Mouse (Mus musculus) liver, embryonic 13.5 days (tissue): ENCODE results near the gene Borcs5. TPM values are rescaled to one million over a fixed set of nuclear protein-coding genes. Genes with fewer than 3 reads are reported as not detected.

Experiments used
- ATAC-seq: fragments of 200-750 bp; cut with Nextera tagmentation; 2 replicates; pipeline ENCODE4 v1.8.0; 2017; ENCODE audit warnings: low read depth, mild to moderate bottlenecking, moderate number of reproducible peaks, moderate library complexity
- DNase-seq: peaks from one replicate; pipeline ENCODE4 v3.0.0; 2022
- H3K27ac ChIP-seq: fragments of 300-500 bp; sonication (generic); 2 replicates; pipeline ENCODE4 v1.5.1; 2015; ENCODE audit warnings: moderate library complexity, mild to moderate bottlenecking, inconsistent platforms
- H3K27me3 ChIP-seq: fragments of 300-500 bp; sonication (generic); 2 replicates; pipeline ENCODE4 v1.6.1; 2015; ENCODE audit warnings: mild to moderate bottlenecking, inconsistent platforms
- H3K36me3 ChIP-seq: fragments of 300-500 bp; sonication (generic); 2 replicates; pipeline ENCODE4 v1.6.1; 2015; ENCODE audit warnings: mild to moderate bottlenecking, inconsistent platforms
- H3K4me1 ChIP-seq: fragments of 300-500 bp; sonication (generic); replicated peaks from 2 replicates; pipeline ENCODE4 v1.6.1; 2015; ENCODE audit warnings: inconsistent platforms
- H3K4me2 ChIP-seq: fragments of 300-500 bp; sonication (generic); 2 replicates; pipeline ENCODE4 v1.6.1; 2015; ENCODE audit warnings: inconsistent platforms, mild to moderate bottlenecking, moderate library complexity
- H3K4me3 ChIP-seq: fragments of 300-500 bp; sonication (generic); replicated peaks from 2 replicates; pipeline ENCODE4 v1.5.1; 2015; ENCODE audit warnings: mild to moderate bottlenecking, inconsistent platforms
- H3K9ac ChIP-seq: fragments of 300-500 bp; sonication (generic); 2 replicates; pipeline ENCODE4 v1.6.1; 2015; ENCODE audit warnings: mild to moderate bottlenecking, inconsistent platforms
- H3K9me3 ChIP-seq: fragments of 300-500 bp; sonication (generic); replicated peaks from 2 replicates; pipeline ENCODE4 v1.6.1; 2016; ENCODE audit warnings: inconsistent platforms
- WGBS: fragments of 180-500 bp; shearing (Covaris S2); methylation state at CpG from one replicate; pipeline ENCODE4 v1.1.7; 2015; ENCODE audit not compliant: insufficient replicate concordance; 5-methylcytosine and 5-hydroxymethylcytosine counted together
- polyA plus RNA-seq: library from polyadenylated mRNA; unstranded; fragments of >200 nt; fragmentation: Nextera tagmentation; extraction: Ambion mirVana; gene quantifications from 2 replicates; pipeline ENCODE4 v1.2.1, GENCODE M21; 2015

Borcs5 gene
- polyA plus RNA-seq, 1 experiment from 2014 or later: 11.9 TPM

DNA sequence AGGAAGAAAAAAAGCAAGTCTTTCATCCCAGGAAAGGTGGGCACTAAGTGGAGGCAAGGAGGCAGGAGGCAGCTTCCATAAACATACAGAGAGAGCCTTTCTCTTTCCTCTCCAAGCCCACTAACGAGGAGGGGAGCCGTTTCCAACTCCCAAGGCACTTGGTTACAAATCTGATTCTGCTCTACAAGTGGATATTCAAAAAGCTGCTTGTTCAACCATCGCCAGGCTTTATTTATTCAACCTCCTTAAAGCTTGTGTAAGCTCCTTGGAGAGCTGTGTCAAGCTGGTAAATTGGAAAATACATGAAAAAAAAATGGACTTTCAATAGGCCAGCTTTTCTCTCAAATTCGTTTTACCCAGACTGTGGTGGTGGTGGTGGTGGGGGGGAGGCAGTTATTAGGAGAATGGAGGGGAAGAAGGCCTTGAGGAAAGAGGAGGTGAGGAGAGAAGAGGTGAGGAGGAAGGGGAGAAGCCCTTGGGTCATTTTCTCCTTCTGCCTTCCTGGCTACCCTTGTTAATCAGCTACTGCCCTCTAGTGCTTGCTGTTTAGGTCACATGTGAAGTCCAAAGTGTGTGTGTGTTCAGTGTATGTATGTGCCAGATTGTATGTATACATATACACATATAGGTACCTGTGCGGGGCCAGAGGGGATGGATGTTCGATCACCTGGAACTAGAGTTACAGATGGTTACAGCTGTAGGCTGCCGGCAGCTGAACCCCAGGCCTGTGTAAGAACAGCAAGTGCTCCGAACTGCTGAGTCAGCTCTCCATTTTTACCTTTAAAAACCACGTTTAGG lies 32.2 kb upstream of the Borcs5 start:
- peak; percentile 45; the same call in 1 of the 2 replicates for ATAC-seq
- no peak for DNase-seq
- Histone ChIP-seq H3K9ac (no peak overlapping the region), H3K4me3 (no peak overlapping the region), H3K36me3 (no peaks in the 10 kb centered on the region), H3K27me3 (no peaks in the 10 kb centered on the region), H3K27ac (no peak overlapping the region), H3K9me3 (no peaks in the 10 kb centered on the region), H3K4me2 (no peak overlapping the region), H3K4me1 (0 out of 2 replicates have a peak, but pooled peaks cover 4% of the 10 kb centered on the region)
- WGBS: 48% methylated on average over 9 of the region's 9 CpGs

DNA sequence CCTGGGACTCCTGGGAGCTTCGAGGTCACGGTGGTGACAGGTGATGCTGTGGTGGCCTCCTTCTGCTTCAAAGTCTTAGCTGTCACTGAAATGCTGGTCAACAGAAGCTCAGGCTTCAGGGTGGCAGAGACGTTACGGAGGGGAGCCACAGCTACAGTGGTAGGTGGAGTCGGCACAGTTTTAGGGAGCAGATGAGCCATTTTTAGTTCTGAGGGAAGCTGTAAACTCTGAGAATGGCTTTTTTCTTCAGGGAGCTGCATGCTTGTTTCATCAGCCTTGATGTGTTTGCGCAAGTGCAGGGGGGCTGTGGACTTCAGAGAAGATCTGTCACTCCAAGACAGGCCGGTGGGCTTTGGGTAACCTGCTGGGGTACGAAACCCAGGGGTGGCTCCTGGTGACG lies 28.9 kb upstream of the Borcs5 start:
- ATAC-seq (no peak), DNase-seq (no peak)
- 77% methylated on average over 9 of the region's 9 CpGs for WGBS
- no peak overlapping the region for H3K9ac ChIP-seq
- no peaks in the 10 kb centered on the region for H3K9me3 ChIP-seq
- no peaks in the 10 kb centered on the region for H3K36me3 ChIP-seq
- H3K4me1 ChIP-seq: peaks cover 21% of the 10 kb centered on the region
- H3K27me3 ChIP-seq: no peaks in the 10 kb centered on the region
- H3K4me2 ChIP-seq: no peak overlapping the region
- H3K27ac ChIP-seq: no peak overlapping the region
- no peak overlapping the region for H3K4me3 ChIP-seq

GRCm38 (mm10) chr6:134611896-134612295 lies 27.4 kb upstream of the Borcs5 start:
- no peak overlapping the region for H3K4me3 ChIP-seq
- no peak overlapping the region for H3K9ac ChIP-seq
- no peaks in the 10 kb centered on the region for H3K27me3 ChIP-seq
- no peaks in the 10 kb centered on the region for H3K36me3 ChIP-seq
- H3K4me1 ChIP-seq: peaks cover 17% of the 10 kb centered on the region
- 55% methylated on average over 13 of the region's 13 CpGs for WGBS
- no peak overlapping the region for H3K27ac ChIP-seq
- no peak overlapping the region for H3K4me2 ChIP-seq
- ATAC-seq (no peak), DNase-seq (no peak)
- H3K9me3 ChIP-seq: no peaks in the 10 kb centered on the region

DNA sequence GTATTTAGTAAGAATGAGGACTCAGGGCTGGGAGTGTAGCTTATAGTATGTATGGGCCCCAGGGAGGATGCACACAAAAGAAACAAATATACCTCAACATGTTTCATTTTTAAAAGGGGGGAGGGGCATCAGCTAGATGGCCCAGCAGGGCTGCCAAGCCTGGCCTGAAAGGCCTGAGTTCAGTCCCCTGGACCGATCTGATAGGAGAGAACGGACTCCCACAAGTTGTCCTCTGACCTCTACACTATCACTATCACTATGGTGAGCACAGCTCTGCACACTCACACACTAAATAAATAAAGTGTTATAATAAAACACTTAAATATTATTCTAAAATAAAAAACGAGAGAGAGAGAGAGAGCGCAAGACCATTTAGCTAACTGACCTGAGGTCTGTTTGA lies 25.0 kb upstream of the Borcs5 start:
- peaks cover 17% of the 10 kb centered on the region for H3K4me1 ChIP-seq
- peak; percentile 72 for ATAC-seq
- no peaks in the 10 kb centered on the region for H3K27me3 ChIP-seq
- H3K36me3 ChIP-seq: no peaks in the 10 kb centered on the region
- no peak overlapping the region for H3K9ac ChIP-seq
- no peak overlapping the region for H3K27ac ChIP-seq
- WGBS: 65% methylated on average over 4 of the region's 4 CpGs
- peak overlapping the region; percentile 60; the same call in 1 of the 2 replicates for H3K4me2 ChIP-seq
- H3K4me3 ChIP-seq: 0 out of 2 replicates have a peak overlapping the region, but pooled peaks have one; percentile 39
- DNase-seq: no peak
- H3K9me3 ChIP-seq: no peaks in the 10 kb centered on the region

DNA sequence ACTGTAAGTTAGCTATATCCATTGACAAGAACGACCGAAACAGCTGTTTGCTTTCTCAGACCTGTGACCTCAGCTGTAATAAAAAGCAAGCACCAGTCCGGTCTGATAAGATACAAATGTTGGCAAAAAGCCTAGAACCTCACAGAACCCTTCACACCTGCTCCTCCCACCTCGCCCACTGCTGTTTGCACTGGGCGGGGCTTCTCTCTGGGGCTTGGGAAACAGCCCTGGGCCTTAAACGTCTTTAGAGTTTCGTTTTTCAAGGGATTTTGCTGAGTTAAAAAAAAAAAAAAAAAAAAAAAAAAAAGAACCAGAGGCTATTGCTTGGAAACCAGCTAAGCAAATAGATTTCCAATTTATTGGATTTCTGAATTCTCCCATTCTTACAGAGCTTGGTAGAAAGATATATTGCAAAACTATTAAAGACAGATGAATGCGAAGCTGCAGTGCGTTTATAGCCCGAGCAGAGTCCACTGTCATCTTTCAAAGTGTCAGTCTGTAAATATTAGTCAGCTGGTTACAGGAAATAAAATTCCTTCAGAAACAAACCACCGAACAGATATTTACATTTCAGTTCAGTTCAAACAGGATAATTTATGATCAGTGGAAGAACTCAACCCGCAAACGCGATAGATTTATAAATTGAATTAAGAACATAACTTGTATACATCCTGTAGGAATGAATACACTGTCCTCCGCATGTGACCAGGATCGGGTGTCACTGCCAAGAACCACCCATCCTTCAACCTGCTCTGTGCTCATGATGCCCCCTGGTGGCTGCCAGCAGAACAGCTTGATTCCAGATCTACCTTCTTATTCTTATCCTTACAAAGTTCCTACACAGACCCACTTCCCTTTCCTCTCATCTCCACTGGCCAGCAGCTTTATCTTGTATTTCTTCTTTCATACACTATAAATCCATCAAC lies 24.3 kb upstream of the Borcs5 start:
- peak overlapping the region; percentile 39 for H3K4me3 ChIP-seq
- no peak overlapping the region for H3K27ac ChIP-seq
- WGBS: 11% methylated on average over 16 of the region's 16 CpGs
- H3K9ac ChIP-seq: peak overlapping the region; percentile 44
- no peaks in the 10 kb centered on the region for H3K27me3 ChIP-seq
- H3K36me3 ChIP-seq: no peaks in the 10 kb centered on the region
- peak overlapping the region; percentile 60 for H3K4me2 ChIP-seq
- peaks cover 17% of the 10 kb centered on the region for H3K4me1 ChIP-seq
- ATAC-seq (peak; percentile 79), DNase-seq (peak; percentile 69)
- H3K9me3 ChIP-seq: no peaks in the 10 kb centered on the region

GRCm38 (mm10) chr6:134617589-134617988 lies 21.7 kb upstream of the Borcs5 start:
- Histone ChIP-seq H3K27me3 (no peaks in the 10 kb centered on the region), H3K36me3 (no peaks in the 10 kb centered on the region), H3K9ac (no peak overlapping the region), H3K4me1 (peaks cover 14% of the 10 kb centered on the region), H3K4me3 (no peak overlapping the region), H3K4me2 (no peak overlapping the region), H3K27ac (no peak overlapping the region), H3K9me3 (no peaks in the 10 kb centered on the region)
- WGBS: 40% methylated on average over 3 of the region's 3 CpGs
- DNase-seq (no peak), ATAC-seq (no peak)

GRCm38 (mm10) chr6:134620129-134620528 lies 19.2 kb upstream of the Borcs5 start:
- Histone ChIP-seq H3K36me3 (no peaks in the 10 kb centered on the region), H3K4me1 (no peaks in the 10 kb centered on the region; the same call in 1 of the 2 replicates), H3K9me3 (no peaks in the 10 kb centered on the region), H3K9ac (no peak overlapping the region), H3K27ac (no peak overlapping the region), H3K4me3 (no peak overlapping the region), H3K27me3 (no peaks in the 10 kb centered on the region), H3K4me2 (no peak overlapping the region)
- WGBS: 54% methylated on average over 3 of the region's 3 CpGs
- DNase-seq (no peak), ATAC-seq (no peak)

- H3K9ac ChIP-seq: no peak overlapping the region
- no peak overlapping the region for H3K27ac ChIP-seq
- DNase-seq (peak; percentile 31), ATAC-seq (no peak)
- H3K27me3 ChIP-seq: no peaks in the 10 kb centered on the region
- no peak overlapping the region for H3K4me2 ChIP-seq
- no peak overlapping the region for H3K4me3 ChIP-seq
- H3K4me1 ChIP-seq: no peaks in the 10 kb centered on the region
- no peaks in the 10 kb centered on the region for H3K36me3 ChIP-seq
- WGBS: 58% methylated on average over 6 of the region's 6 CpGs
- H3K9me3 ChIP-seq: no peaks in the 10 kb centered on the region
Observed at GRCm38 (mm10) chr6:134620846-134621551, 18.3 kb upstream of the Borcs5 start.

DNA sequence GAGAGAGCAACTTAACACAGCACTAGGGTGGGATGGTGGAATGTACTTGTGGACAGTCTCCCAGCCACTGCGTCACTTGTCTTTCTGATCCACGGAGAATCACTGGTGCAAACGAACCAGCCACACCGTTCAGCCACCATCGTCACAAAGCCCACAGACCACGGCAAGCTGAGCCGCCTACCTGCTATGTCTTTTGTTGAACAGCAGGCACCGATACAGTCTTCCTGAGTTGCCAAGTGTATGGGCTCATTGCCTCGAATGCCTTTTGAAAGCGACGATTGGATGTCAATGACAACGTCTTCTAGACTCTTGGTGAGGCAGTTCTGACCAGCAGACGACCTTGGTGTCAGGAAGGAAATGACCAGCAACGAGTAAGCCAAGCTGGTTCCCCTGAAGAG lies 17.8 kb upstream of the Borcs5 start:
- WGBS: 50% methylated on average over 14 of the region's 14 CpGs
- Histone ChIP-seq H3K27ac (no peak overlapping the region), H3K4me2 (no peak overlapping the region), H3K4me1 (no peaks in the 10 kb centered on the region), H3K4me3 (no peak overlapping the region), H3K36me3 (no peaks in the 10 kb centered on the region), H3K27me3 (no peaks in the 10 kb centered on the region), H3K9me3 (no peaks in the 10 kb centered on the region), H3K9ac (no peak overlapping the region)
- ATAC-seq (no peak), DNase-seq (no peak)

DNA sequence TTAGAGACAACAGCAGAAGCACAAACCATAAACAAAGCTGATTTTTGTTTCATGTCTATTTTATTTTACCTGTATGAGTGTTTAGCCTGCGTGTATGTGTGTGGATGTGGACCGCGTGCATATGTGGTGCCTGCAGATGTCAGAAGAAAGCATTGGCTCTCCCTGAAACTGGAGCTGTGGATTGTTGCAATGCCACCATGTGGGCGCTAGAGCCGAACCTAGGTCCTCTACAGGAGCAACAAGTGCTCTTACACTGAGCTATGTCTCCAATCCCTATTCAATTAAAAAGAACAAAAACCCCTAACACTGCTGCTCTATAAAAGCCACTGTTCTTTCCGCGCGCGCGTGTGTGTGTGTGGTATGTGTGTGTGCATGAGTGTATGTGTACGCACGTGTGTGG lies 13.9 kb upstream of the Borcs5 start:
- no peaks in the 10 kb centered on the region for H3K4me1 ChIP-seq
- H3K9ac ChIP-seq: no peak overlapping the region
- no peak overlapping the region for H3K27ac ChIP-seq
- no peak for DNase-seq
- H3K36me3 ChIP-seq: no peaks in the 10 kb centered on the region
- 76% methylated on average over 12 of the region's 12 CpGs for WGBS
- no peak for ATAC-seq
- H3K9me3 ChIP-seq: no peaks in the 10 kb centered on the region
- H3K4me2 ChIP-seq: no peak overlapping the region
- 0 out of 2 replicates have a peak, but pooled peaks cover under 1% of the 10 kb centered on the region for H3K27me3 ChIP-seq
- H3K4me3 ChIP-seq: no peak overlapping the region

DNA sequence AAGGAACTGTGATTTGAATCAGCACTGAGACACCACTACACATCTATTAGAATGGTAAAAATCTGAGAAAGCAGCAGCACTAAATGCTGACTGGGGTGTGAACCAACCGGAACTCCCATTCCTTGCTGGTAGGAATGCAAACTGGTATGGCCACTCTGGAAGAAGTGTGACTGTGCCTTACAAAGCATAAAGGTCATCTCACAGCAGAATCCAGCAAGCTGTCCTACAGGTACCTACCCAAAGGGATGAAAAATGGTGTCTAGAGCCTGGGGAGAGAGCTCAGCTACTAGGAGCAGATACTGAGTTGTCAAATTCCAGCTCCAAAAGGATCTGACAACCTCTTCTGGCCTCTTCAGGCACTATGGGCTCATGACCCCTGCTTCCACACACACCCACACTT lies 12.7 kb upstream of the Borcs5 start:
- Histone ChIP-seq H3K9me3 (no peaks in the 10 kb centered on the region), H3K27me3 (peaks cover 11% of the 10 kb centered on the region), H3K4me2 (no peak overlapping the region), H3K4me1 (no peaks in the 10 kb centered on the region), H3K4me3 (no peak overlapping the region), H3K27ac (no peak overlapping the region), H3K36me3 (no peaks in the 10 kb centered on the region), H3K9ac (no peak overlapping the region)
- no peak for ATAC-seq
- no peak for DNase-seq
- 77% methylated on average over 1 of the region's 1 CpGs for WGBS
